Mouse (Mus musculus) liver, embryonic 11.5 days (tissue): ENCODE measurements around the gene Gemin4. TPM values are rescaled to one million over a fixed set of nuclear protein-coding genes. Genes with fewer than 3 reads are reported as not detected.

ENCODE experiments used
- ATAC-seq: fragments of 200-750 bp; cut with Nextera tagmentation; replicated peaks from 2 replicates; pipeline ENCODE4 v1.8.0; 2017; ENCODE audit warnings: moderate number of reproducible peaks, mild to moderate bottlenecking, moderate TSS enrichment, moderate library complexity; ENCODE audit not compliant: low FRiP score
- DNase-seq: peaks from one replicate; pipeline ENCODE4 v3.0.0-alpha.2; 2017; ENCODE audit warnings: low spot score
- H3K27ac ChIP-seq: fragments of 300-500 bp; sonication (generic); 2 replicates; pipeline ENCODE4 v1.5.1; 2014; ENCODE audit warnings: mild to moderate bottlenecking, low read depth, low read length, control low read depth
- H3K27me3 ChIP-seq: fragments of 300-500 bp; sonication (generic); replicated peaks from 2 replicates; pipeline ENCODE4 v1.6.1; 2014; ENCODE audit warnings: low read length, mixed read lengths; ENCODE audit not compliant: control insufficient read depth, insufficient read depth
- H3K36me3 ChIP-seq: fragments of 300-500 bp; sonication (generic); 2 replicates; pipeline ENCODE4 v1.6.1; 2014; ENCODE audit warnings: mild to moderate bottlenecking, low read length, moderate library complexity, mixed read lengths; ENCODE audit not compliant: control insufficient read depth, insufficient read depth
- H3K4me1 ChIP-seq: fragments of 300-500 bp; sonication (generic); replicated peaks from 2 replicates; pipeline ENCODE4 v1.6.1; 2014; ENCODE audit warnings: low read length, mixed read lengths; ENCODE audit not compliant: control insufficient read depth, insufficient read depth
- H3K4me2 ChIP-seq: fragments of 300-500 bp; sonication (generic); 2 replicates; pipeline ENCODE4 v1.6.1; 2014; ENCODE audit warnings: mild to moderate bottlenecking, control low read depth, moderate library complexity
- H3K4me3 ChIP-seq: fragments of 300-500 bp; sonication (generic); 2 replicates; pipeline ENCODE4 v1.5.1; 2014; ENCODE audit warnings: low read depth, low read length, control low read depth
- H3K9ac ChIP-seq: fragments of 300-500 bp; sonication (generic); 2 replicates; pipeline ENCODE4 v1.6.1; 2014; ENCODE audit warnings: low read depth, low read length, control low read depth
- H3K9me3 ChIP-seq: fragments of 300-500 bp; sonication (generic); 2 replicates; pipeline ENCODE4 v1.6.1; 2016; ENCODE audit warnings: low read length, inconsistent platforms, mixed read lengths; ENCODE audit not compliant: control insufficient read depth
- WGBS: fragments of 180-500 bp; shearing (Covaris S2); extraction: QIAGEN DNeasy Blood & Tissue Kit; methylation state at CpG from one replicate; pipeline ENCODE4 v1.1.7; 2014; 5-methylcytosine and 5-hydroxymethylcytosine counted together
- polyA plus RNA-seq: library from polyadenylated mRNA; unstranded; fragments of >200 nt; fragmentation: Nextera tagmentation; extraction: Ambion mirVana; gene quantifications from 2 replicates; pipeline ENCODE4 v1.2.1, GENCODE M21; 2014

Gene Gemin4
- polyA plus RNA-seq, 1 experiment from 2014 or later, result 50.2 TPM

- Histone ChIP-seq H3K27ac (no peak overlapping the region), H3K4me2 (no peak overlapping the region), H3K4me1 (no peaks in the 10 kb centered on the region; the same call in 1 of the 2 replicates), H3K9ac (no peak overlapping the region), H3K4me3 (no peak overlapping the region), H3K36me3 (peaks cover 22% of the 10 kb centered on the region; the same call in 1 of the 2 replicates), H3K9me3 (no peaks in the 10 kb centered on the region), H3K27me3 (no peaks in the 10 kb centered on the region)
- ATAC-seq, result no peak
- 86% methylated on average over 13 of the region's 13 CpGs for WGBS
- no peak for DNase-seq
Observed at GRCm38 (mm10) chr11:76210228-76210985, 7.1 kb downstream of the Gemin4 start.

DNA sequence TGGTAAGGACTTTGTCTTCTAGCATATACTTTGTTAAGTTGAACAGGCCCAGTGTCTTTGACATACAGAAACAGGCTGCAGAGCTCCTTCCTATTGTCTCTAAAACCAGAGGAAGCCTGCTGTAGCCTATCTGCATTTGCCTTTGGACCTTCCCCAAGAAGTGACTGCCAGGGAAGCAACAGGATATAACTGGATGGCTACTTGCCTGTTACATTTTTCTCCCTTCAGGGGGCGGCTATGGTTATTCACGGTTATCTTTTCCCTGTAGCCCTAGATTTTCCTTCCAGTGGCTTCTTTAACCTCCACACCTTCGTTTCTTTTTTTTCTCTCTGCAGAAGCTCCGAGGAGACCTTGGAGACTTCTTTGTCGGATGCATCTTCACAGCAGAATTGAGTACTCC lies 10.7 kb downstream of the Gemin4 start:
- no peak for DNase-seq
- H3K36me3 ChIP-seq, result peaks cover 4% of the 10 kb centered on the region; the same call in 1 of the 2 replicates
- H3K4me1 ChIP-seq, result peaks cover 11% of the 10 kb centered on the region
- H3K4me3 ChIP-seq, result no peak overlapping the region
- H3K4me2 ChIP-seq, result no peak overlapping the region
- no peak overlapping the region for H3K9ac ChIP-seq
- peaks cover 10% of the 10 kb centered on the region; the same call in 1 of the 2 replicates for H3K27me3 ChIP-seq
- WGBS, result 88% methylated on average over 5 of the region's 5 CpGs
- ATAC-seq, result no peak
- no peak overlapping the region for H3K27ac ChIP-seq
- H3K9me3 ChIP-seq, result no peaks in the 10 kb centered on the region

- no peak overlapping the region for H3K27ac ChIP-seq
- H3K4me1 ChIP-seq, result peaks cover 11% of the 10 kb centered on the region
- H3K9me3 ChIP-seq, result no peaks in the 10 kb centered on the region
- ATAC-seq, result peak; percentile 94
- under 1% methylated on average over 89 of the region's 90 CpGs for WGBS
- peak; percentile 81 for DNase-seq
- H3K9ac ChIP-seq, result peak overlapping the region; percentile 78
- H3K36me3 ChIP-seq, result no peaks in the 10 kb centered on the region
- H3K4me3 ChIP-seq, result peak overlapping the region; percentile 81
- H3K4me2 ChIP-seq, result peak overlapping the region; percentile 100
- peaks cover 16% of the 10 kb centered on the region; the same call in 1 of the 2 replicates for H3K27me3 ChIP-seq
Observed at GRCm38 (mm10) chr11:76201761-76202674, 15.4 kb downstream of the Gemin4 start.

GRCm38 (mm10) chr11:76196977-76197469 lies 20.4 kb downstream of the Gemin4 start:
- Histone ChIP-seq H3K4me3 (no peak overlapping the region), H3K4me2 (no peak overlapping the region), H3K27me3 (peaks cover 7% of the 10 kb centered on the region; the same call in 1 of the 2 replicates), H3K9ac (no peak overlapping the region), H3K4me1 (no peaks in the 10 kb centered on the region), H3K9me3 (no peaks in the 10 kb centered on the region), H3K36me3 (no peaks in the 10 kb centered on the region), H3K27ac (no peak overlapping the region)
- DNase-seq (no peak), ATAC-seq (no peak)
- 53% methylated on average over 8 of the region's 8 CpGs for WGBS

DNA sequence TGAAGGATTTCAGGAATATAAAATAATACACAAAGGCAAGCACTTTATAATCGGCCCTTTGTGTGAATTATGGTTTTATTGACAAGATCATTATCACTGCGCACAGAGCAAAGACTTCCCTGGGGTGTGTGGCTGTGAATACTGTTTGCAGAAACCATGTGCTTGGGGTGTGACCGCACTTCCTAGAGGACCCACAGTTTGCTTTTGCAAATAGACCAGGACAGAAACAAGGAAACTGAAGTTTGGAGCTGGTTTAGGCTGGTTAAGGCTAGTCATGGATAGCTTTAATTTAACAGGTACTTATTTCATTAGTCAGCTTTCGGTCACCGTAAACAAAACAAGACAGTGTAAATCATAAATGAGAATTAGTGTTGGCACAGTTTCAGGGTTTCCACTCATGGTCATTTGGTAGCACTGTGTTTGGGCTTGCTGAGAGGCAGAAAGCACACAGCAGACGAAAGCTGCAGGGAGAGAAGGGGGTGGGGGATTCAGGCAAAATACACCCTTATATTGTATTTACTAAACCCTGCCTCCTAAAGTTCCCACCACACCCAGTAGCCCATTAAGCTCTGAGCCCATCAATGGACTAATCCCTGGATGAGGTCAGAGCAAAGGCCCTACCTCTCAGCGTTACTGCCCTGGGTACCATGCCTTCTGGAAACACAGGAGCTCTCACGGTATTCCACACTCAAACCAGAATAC lies 21.0 kb downstream of the Gemin4 start:
- Histone ChIP-seq H3K4me1 (no peaks in the 10 kb centered on the region), H3K36me3 (no peaks in the 10 kb centered on the region), H3K27ac (no peak overlapping the region), H3K9me3 (no peaks in the 10 kb centered on the region), H3K4me2 (no peak overlapping the region), H3K4me3 (no peak overlapping the region), H3K9ac (no peak overlapping the region), H3K27me3 (peaks cover 3% of the 10 kb centered on the region; the same call in 1 of the 2 replicates)
- ATAC-seq, result no peak
- WGBS, result 63% methylated on average over 8 of the region's 8 CpGs
- no peak for DNase-seq

DNA sequence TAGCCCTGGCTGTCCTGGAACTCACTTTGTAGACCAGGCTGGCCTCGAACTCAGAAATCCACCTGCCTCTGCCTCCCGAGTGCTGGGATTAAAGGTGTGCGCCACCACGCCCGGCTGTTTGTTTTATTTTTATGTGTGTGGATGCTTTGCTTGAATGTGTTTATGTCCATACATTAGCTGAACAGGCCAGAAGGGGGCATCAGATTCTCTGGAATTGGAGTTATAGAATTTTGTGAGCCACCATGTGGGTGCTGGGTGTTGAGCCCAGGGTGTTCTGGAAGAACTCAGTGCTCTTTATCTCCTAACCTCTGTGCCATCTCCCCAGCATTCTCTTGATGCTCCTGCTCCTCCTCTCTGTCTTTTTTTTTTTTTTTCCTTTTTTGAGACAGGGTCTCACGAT lies 30.6 kb downstream of the Gemin4 start:
- no peak overlapping the region for H3K9ac ChIP-seq
- no peak overlapping the region for H3K4me2 ChIP-seq
- H3K9me3 ChIP-seq, result no peaks in the 10 kb centered on the region
- H3K27me3 ChIP-seq, result no peaks in the 10 kb centered on the region
- H3K4me1 ChIP-seq, result no peaks in the 10 kb centered on the region
- no peak for DNase-seq
- no peaks in the 10 kb centered on the region for H3K36me3 ChIP-seq
- ATAC-seq, result no peak
- WGBS, result 81% methylated on average over 6 of the region's 6 CpGs
- no peak overlapping the region for H3K27ac ChIP-seq
- no peak overlapping the region for H3K4me3 ChIP-seq

GRCm38 (mm10) chr11:76183745-76184144 lies 33.7 kb downstream of the Gemin4 start:
- Histone ChIP-seq H3K4me1 (no peaks in the 10 kb centered on the region; the same call in 1 of the 2 replicates), H3K27ac (no peak overlapping the region), H3K4me2 (no peak overlapping the region), H3K27me3 (no peaks in the 10 kb centered on the region), H3K9ac (no peak overlapping the region), H3K9me3 (no peaks in the 10 kb centered on the region), H3K4me3 (no peak overlapping the region), H3K36me3 (no peaks in the 10 kb centered on the region)
- ATAC-seq (no peak), DNase-seq (no peak)
- 85% methylated on average over 4 of the region's 4 CpGs for whole genome bisulfite sequencing

DNA sequence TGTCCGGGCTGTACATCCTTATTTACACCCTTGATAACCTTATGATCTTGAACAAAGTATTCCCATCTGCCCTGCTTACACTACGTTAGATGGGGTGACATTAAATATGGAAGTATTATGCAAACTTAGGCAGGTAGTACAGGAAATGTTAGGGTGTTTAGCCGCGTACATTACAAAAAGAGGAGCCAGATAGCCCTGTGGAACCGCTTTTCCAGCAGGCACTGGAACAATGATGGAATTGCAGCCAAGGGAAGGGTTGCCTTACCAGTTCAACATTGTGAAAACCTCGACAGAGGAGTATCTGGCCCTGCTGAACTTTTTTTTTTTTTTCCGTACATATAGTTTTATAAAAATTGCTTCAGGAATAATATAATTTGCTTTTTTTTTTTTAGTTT lies 37.3 kb downstream of the Gemin4 start:
- Histone ChIP-seq H3K4me2 (peak overlapping the region; percentile 85), H3K27me3 (no peaks in the 10 kb centered on the region), H3K4me1 (peaks cover 5% of the 10 kb centered on the region; the same call in 1 of the 2 replicates), H3K4me3 (peak overlapping the region; percentile 84), H3K27ac (peak overlapping the region; percentile 53; the same call in 1 of the 2 replicates), H3K9me3 (no peaks in the 10 kb centered on the region), H3K9ac (peak overlapping the region; percentile 86), H3K36me3 (no peaks in the 10 kb centered on the region)
- DNase-seq (no peak), ATAC-seq (no peak)
- 15% methylated on average over 7 of the region's 7 CpGs for WGBS
